Mouse (Mus musculus) natural killer cell, adult 2 months (primary cell): ENCODE data around the gene Myadm.
"Not testable (repeated sequence)": the region's sequence is repeated elsewhere in the genome, so short reads cannot be mapped to it uniquely, and the experiment has no call there.

Experiments
- DNase-seq, 2 experiments: peaks; one replicate each; pipeline ENCODE4 v3.0.0; 2022; ENCODE audit warnings: low spot score in 2 of 2

Gene Myadm

GRCm38 (mm10) chr7:3288976-3289970 is at the start of gene Myadm, which contains the start of gene Prkcg:
Myadm (plus strand) TSS chr7:3289080.
Prkcg (plus strand) TSS chr7:3289179.
- DNase-seq: peak; percentile 58 to 66

- DNase-seq: no peak
These were observed 49.7 kb upstream of the Myadm start for GRCm38 (mm10) chr7:3239193-3239592.

- no peak for DNase-seq
These were observed 28.2 kb upstream of the Myadm start for GRCm38 (mm10) chr7:3260701-3261100.

- no peak for DNase-seq
These were observed 27.4 kb upstream of the Myadm start for GRCm38 (mm10) chr7:3261446-3261845.

GRCm38 (mm10) chr7:3262789-3263188 is 26.1 kb upstream of the Myadm start:
- peak; percentile 27 to 30 for DNase-seq

GRCm38 (mm10) chr7:3264390-3265022 is 24.4 kb upstream of the Myadm start:
- no peak for DNase-seq

GRCm38 (mm10) chr7:3265311-3265710 is 23.6 kb upstream of the Myadm start:
- DNase-seq: no peak

- no peak for DNase-seq
These were observed 21.6 kb upstream of the Myadm start for GRCm38 (mm10) chr7:3267261-3267660.

- DNase-seq: no peak
These were observed 21.0 kb upstream of the Myadm start for GRCm38 (mm10) chr7:3267888-3268287.

- DNase-seq: no peak
These were observed 20.6 kb upstream of the Myadm start for GRCm38 (mm10) chr7:3268291-3268690.

GRCm38 (mm10) chr7:3272206-3272605 is 16.7 kb upstream of the Myadm start:
- DNase-seq: no peak

GRCm38 (mm10) chr7:3275455-3276170 is 13.3 kb upstream of the Myadm start:
- no peak for DNase-seq

GRCm38 (mm10) chr7:3276781-3277180 is 12.1 kb upstream of the Myadm start:
- not testable (repeated sequence) for DNase-seq

- no peak for DNase-seq
These were observed 8.7 kb upstream of the Myadm start for GRCm38 (mm10) chr7:3280080-3280653.

GRCm38 (mm10) chr7:3280654-3281153 is 8.2 kb upstream of the Myadm start:
- no peak for DNase-seq

- DNase-seq: no peak
These were observed 7.1 kb upstream of the Myadm start for GRCm38 (mm10) chr7:3281741-3282140.

GRCm38 (mm10) chr7:3283081-3283875 is 5.6 kb upstream of the Myadm start:
- no peak for DNase-seq

GRCm38 (mm10) chr7:3284604-3285003 is 4.3 kb upstream of the Myadm start:
- no peak for DNase-seq

GRCm38 (mm10) chr7:3286036-3286435 is 2.8 kb upstream of the Myadm start:
- DNase-seq: peak in 1 of 2 experiments; percentile 28

- no peak for DNase-seq
These were observed 1.7 kb upstream of the Myadm start for GRCm38 (mm10) chr7:3287186-3287585.
